Mouse (Mus musculus): Measurements from ENCODE around the gene Acp4.
"Not testable (repeated sequence)": the region's sequence is repeated elsewhere in the genome, so short reads cannot be mapped to it uniquely, and the experiment has no call there.

The Acp4 gene

GRCm38 (mm10) chr7:44257278-44257677 is at the start of gene Acp4:
Gene Acp4, minus strand, starts transcription at chr7:44257378.
- in situ Hi-C loops (cut with MboI, MseI), result loop anchor here in 1 of 2 experiments (5.0 to 10.0 kb wide), 2 partner anchors 95 to 812 kb away; partner anchors contain the start of genes Cldnd2, Etfb and Gm45233

DNA sequence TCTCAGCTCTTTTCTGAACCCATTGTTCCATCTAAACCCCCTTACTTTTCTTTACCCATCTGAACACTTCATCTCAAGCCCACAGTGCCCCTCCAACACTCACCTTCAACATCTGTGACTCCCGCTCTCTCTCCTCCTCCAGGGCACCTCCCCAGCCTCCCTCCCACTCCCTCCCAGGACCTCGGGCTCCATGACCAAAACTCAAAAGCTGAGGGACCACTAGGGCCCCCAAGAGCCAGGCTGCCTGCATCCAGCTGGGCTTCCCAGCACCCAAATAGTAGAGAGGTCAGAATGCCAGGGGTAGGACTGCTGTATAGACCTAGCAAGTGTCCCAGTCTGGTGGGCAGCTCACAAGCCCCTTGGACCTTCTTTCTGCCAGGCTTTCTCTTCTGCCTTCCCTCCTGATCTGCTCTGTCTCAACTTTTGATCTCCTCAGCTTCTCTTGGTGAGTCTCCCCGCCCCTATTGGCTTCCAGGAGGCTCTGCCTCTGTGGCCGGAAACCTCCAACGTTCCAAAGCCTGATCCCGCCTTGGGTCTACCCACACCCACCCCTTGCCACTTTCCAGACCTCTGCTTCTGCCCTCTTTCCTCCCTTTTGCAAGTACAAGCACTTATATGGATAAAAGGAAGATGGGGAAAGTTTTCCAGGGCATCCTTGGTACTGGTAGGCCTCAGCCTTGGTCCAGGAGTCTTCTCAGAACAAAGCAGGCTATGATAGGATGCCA is 49.5 kb upstream of the Acp4 start, which contains the start of gene Clec11a:
Gene Clec11a, minus strand, starts transcription at position 387 of the 725 bp plus-strand sequence.
- in situ Hi-C loops (cut with MboI, MseI), result loop anchor here in 1 of 2 experiments (10.0 kb wide), 1 partner anchor 722 kb away; no protein-coding TSS in a partner anchor

DNA sequence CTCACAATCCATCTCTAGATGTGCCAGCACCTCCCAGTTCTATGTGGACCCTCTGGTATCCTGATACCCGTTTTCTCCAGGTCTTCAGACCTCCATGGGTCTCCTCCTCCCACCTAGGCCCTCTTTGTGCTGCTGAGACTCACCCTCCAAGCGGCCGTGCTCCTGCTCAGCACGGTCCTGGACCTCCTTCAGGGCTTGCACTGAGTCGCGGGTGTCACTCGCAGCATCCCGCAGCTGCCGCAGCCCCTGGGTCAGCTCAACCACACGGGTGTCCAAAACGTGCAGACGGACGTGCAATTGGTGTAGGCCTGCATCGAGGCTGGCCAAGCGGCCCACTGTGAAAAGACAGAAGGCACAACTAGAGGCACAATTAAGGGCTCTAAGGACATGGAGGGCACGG is 48.5 kb upstream of the Acp4 start:
- in situ Hi-C loops (cut with MboI, MseI), result loop anchor here in 1 of 2 experiments (10.0 kb wide), 1 partner anchor 721 kb away; no protein-coding TSS in a partner anchor

- in situ Hi-C loops (cut with MboI, MseI), result loop anchor here in 1 of 2 experiments (10.0 kb wide), 1 partner anchor 720 kb away; no protein-coding TSS in a partner anchor
Measured at GRCm38 (mm10) chr7:44304775-44305641, 47.8 kb upstream of the Acp4 start.

DNA sequence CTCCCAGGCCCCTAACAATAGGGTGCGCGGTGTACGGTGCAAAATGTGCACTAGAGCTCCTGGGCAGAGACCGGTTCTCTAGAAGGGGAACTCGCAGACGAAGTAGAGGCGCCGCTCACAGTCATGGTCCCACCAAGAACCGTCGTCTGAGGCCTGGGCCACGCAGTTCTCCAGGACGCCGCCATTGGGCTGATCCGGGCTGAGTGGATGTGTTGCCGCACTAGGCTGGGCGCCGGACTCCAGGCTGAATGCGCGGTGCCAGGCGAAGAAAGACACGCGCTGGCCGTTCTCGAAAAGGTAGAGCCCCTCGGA is 47.2 kb upstream of the Acp4 start:
- in situ Hi-C loops (cut with MboI, MseI), result loop anchor here in 1 of 2 experiments (10.0 kb wide), 1 partner anchor 720 kb away; no protein-coding TSS in a partner anchor

DNA sequence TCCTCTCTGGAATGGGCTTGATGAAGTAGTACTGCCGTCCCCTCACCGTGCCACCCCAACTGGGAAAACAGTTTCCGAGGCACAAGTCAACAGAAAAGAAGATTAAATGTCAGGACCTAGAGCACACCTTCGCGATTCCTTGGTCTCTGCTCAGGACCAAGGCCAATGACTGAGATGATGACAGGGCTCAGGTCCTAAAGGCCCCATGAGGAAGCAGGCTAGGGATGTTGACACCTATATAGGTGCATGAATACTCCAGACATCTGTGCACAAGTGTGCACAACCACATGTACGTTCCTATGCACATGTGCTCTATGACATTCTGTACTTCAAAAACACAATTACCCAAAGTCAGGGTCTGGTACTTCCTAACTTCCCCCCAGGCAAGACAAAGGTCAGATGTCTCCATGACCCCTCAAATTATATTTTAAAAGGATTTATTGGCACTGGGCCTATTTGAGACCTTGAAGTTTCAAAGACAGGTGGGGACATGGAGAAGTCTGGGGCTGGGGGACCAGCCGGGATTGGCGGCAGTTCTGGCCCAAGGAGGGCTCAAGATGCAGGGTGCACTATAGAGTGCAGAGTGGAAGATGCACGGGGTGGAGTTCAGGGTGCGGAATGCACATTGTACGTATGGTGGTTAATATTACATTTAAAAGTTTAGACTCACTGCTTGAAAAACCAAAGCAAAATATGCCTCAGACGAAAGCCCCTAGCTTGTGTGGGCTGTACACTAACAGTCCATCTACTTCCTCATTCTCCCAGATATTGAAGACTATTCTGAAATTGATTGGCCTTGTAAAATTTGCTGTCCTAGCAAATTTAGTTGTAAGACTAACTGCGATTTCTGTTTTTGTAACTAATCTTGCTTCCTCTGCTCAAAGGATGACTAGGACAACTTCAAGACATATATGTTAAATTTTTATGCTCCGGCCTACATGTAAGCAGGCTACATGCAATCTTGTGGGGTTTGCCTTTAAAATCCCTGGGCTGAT is 46.5 kb upstream of the Acp4 start:
- in situ Hi-C loops (cut with MboI, MseI), result loop anchor here in 1 of 2 experiments (10.0 kb wide), 1 partner anchor 719 kb away; no protein-coding TSS in a partner anchor

DNA sequence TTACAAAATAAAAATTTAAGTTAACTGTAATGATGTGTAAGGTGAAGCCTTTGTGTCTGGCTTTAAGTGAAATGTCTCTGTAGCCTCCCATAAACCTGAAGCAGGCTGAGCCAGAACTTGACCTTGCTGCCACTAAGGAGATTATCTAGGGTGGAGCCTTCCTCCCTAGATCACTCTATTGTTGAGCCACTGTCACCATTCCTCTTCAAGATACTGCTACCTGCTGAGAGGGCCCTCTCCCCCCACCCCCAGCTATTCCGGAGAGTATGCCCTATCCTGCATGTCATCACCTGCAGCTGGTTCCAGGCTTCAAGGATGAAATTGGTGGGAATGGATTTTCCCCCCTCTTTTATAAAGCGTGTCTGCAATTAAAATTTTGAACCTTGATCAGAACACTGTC is 40.3 kb upstream of the Acp4 start:
- in situ Hi-C loops (cut with MboI, MseI), result not testable (repeated sequence)

GRCm38 (mm10) chr7:44291418-44291817 is 34.2 kb upstream of the Acp4 start:
- in situ Hi-C loops (cut with MboI, MseI), result no loop called here

- in situ Hi-C loops (cut with MboI, MseI), result no loop called here
Measured at GRCm38 (mm10) chr7:44290986-44291385, 33.8 kb upstream of the Acp4 start.

- in situ Hi-C loops (cut with MboI, MseI), result no loop called here
Measured at GRCm38 (mm10) chr7:44287760-44288159, 30.6 kb upstream of the Acp4 start.

GRCm38 (mm10) chr7:44281586-44281985 is 24.4 kb upstream of the Acp4 start:
- in situ Hi-C loops (cut with MboI, MseI), result no loop called here

DNA sequence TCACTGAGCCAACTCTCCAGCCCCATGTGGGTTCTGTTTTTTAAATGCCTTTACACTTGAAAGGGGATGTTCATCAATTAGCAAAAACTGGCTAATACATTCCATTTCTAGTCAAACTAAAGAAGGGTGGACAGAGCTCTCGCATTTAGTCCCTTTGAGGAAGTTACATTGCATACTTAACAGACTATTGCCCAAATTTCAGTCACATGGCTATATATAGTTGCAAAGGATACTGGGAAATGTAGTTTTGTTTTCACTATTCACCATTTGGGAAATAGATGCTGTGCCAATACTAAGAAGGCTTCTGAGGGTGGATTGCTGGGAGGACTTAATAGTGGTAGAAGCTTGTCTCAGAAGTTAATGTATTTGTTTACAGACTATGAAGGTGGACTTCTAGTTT is 23.8 kb upstream of the Acp4 start:
- in situ Hi-C loops (cut with MboI, MseI), result no loop called here

DNA sequence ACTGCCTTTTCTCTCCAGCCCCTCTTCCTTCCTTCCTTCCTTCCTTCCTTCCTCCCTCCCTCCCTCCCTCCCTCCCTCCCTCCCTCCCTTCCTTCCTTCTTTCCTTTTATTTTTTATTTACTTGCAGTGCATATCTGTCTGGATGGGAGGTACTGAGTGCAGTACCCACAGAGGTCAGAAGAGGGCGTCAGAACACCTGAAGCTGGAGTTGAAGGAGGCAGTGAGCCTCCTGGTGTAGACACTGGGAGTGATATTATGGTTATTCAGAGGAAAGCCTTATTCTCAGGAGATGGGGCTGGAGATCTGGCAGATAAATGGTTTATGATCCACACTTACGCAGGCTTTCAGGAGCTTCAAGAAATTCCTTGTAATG is 20.1 kb upstream of the Acp4 start:
- in situ Hi-C loops (cut with MboI, MseI), result no loop called here

DNA sequence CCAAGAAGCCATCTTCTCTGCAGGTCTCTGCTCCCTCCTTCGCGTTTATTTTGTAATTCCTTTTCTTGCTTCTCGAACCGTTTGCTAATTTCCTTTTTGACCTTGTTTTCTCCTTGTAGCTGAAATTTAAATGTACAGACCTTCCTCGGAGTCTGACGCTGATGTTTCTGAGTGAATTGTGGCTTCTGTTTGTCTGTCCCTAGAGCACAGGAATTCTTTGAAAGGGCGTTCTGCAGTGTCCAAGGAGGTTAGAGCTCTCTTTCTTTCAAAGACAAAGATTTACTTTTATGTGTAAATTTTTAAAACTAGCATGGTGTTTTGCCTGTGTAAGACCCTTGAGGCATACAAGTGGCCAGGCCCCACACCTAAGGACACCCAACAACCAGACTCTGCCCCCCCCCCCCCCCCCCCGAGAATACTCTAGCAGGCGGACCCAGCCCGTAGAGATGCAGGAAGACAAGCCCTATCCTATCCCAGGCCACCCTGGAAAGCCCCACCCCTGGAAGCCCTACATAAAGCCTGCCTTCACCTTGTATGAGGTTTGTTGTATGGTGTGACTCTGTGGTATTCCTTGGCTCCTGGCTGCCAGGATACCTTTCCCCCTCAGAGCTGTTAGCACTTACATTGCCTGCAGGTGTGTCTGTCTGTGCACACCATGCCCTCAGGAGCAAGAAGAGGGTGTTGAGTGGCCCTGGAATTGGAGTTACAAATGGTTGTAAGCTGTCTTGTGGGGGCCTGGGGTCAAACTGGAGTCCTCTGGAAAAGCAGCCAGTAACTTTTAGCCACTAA is 19.5 kb upstream of the Acp4 start:
- in situ Hi-C loops (cut with MboI, MseI), result no loop called here

DNA sequence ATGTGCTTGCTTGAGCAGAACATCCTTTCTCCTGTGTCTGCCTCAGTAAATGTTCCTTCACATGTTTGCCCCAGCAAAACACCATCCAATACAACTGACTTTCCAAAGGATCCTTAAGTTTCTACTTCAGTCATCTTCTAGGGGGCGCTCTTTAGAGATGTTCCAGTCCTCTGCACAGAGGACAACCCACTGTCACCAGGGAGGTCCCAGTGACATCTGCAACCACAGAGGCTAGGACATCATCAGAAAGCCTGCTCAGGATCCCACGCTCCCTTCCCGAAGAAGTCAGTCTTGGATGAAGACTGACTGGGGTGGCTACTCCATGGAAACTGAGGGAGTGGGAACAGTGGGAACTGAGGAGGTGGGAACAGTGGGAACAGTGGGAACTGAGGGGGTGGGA is 18.4 kb upstream of the Acp4 start:
- in situ Hi-C loops (cut with MboI, MseI), result no loop called here

DNA sequence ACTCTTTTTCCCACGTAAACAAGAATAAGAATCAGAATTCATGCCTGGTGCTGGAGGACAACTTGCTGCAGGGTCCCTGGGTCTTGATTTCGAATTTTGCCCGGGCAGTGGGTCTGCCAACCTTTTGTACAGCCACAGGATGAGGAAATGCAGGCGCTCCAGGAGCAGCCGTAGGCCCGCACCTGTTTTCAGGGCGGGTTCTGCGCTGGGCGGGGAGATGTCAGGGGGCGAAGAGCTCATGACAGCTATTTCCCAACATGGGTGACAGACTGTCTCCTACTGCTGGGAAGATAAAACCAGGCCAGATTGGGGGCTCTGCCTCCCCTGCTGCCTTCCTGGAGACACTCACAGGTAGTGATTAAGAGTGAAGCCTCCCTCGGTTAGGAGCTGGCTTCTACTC is 16.9 kb upstream of the Acp4 start:
- in situ Hi-C loops (cut with MboI, MseI), result no loop called here

DNA sequence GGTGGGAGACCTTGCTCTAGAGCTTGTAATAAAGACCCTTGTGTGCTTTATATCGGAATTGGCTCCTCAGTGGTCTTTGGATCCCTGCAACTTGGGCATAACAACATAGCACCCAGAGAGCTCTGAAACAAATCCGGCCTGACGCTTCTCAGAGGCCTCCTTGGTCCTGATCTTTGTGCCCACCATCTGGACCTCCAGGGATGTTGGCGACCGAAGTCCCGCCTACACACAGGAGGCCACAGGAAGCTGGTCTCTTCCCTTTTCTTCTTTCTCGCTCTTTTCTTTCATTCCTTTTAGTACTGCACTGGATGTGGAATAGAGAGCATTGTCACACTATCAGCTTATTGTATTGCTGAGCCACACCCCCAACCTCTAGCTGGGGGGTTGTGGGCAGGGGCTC is 16.3 kb upstream of the Acp4 start:
- in situ Hi-C loops (cut with MboI, MseI), result no loop called here

DNA sequence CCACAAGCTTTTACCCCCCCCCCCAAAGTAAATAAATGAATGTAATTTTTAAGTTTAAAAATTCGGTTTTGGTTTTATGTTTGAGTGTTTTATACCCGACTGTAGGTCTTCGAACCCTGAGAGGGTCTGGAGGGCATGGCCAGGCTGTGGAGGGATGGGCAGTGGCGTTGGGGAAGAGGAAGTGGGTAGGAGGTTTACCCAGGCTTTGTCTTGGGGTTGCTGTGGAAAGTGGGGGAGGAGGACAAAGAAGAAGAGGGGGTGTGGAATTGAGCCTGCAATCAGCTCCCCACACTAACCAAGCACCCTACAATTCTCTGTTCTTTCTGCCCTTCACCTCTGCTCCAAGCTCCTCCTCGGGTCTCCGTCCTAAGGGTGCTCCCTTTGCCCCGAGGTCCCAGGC is 15.4 kb upstream of the Acp4 start:
- in situ Hi-C loops (cut with MboI, MseI), result no loop called here

DNA sequence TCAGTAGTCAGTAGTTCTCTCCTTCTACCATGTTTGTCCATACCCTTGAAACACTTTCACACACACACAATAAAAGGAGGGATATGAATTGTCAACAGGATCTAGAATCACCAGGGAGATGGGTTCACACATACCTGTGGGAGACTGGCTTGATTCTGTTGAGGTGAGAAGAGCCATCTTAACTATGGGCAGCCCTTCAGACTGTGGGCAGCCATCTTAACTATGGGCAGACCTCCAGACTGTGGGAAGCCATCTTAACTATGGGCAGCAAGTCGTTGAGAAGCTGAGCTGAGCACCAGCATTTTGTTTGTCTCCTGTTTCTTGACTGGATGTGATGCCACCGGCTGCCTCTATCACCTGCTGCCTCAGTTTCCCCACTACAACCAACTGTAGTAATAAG is 14.1 kb upstream of the Acp4 start:
- in situ Hi-C loops (cut with MboI, MseI), result no loop called here

DNA sequence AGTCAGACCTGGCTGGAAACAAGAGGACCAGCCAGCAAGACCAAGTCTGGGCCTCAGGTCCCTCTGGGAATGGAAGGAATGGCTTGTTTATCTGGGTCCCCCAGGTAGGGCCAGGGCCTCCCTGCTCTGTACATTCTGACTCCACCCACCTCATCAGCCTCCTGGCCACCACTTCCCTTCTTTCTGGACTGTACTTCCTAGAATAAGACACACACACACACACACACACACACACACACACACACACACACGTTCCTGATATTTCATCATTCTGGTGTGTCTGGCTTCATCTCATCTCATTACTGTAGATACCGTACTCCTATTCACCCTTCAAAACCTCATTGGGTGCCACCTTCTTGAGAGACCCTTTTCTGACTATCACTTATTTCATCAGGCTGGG is 12.2 kb upstream of the Acp4 start:
- in situ Hi-C loops (cut with MboI, MseI), result loop anchor here (5.0 kb wide), 2 partner anchors 83 to 213 kb away; no protein-coding TSS in a partner anchor

Data from T-helper 17 cell (primary cell).